Mouse (Mus musculus) heart, adult 2 months (tissue): ENCODE measurements around the gene Srrm4.

Experiments used
- CTCF ChIP-seq: fragments of 200-600 bp; IDR thresholded peaks from 2 replicates; pipeline ENCODE4 v1.8.1; 2022; ENCODE audit warnings: antibody characterized with exemption, mild to moderate bottlenecking, moderate library complexity
- EP300 ChIP-seq: fragments of 200-500 bp; IDR thresholded peaks from 2 replicates; pipeline ENCODE4 v1.6.1; 2011; ENCODE audit warnings: low read depth, low read length, control low read depth; ENCODE audit not compliant: insufficient read depth

DNA sequence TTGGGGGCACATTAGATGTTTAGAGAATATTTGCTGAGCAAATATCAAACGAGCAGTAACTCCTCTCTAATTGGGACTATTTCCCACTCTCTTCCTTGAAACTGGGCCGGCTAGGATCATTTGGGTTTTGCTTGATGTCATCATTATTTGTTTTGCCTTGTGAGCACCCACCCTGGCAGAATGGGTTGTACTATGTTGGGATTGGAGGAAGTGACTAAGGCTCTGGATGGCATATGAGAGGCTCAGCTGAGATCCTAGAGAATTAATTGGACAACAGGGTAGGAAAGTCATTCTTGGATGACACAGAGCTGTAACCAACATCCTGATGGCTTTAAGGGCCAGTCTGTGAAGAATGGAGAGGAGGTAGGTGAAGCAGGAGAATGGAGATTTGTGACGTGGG lies 185.1 kb downstream of the Srrm4 start:
- TF ChIP-seq EP300 (no peak), CTCF (no peak)
